8 mouse cellular contexts compared by ENCODE assay signal in the genomic region with DNA sequence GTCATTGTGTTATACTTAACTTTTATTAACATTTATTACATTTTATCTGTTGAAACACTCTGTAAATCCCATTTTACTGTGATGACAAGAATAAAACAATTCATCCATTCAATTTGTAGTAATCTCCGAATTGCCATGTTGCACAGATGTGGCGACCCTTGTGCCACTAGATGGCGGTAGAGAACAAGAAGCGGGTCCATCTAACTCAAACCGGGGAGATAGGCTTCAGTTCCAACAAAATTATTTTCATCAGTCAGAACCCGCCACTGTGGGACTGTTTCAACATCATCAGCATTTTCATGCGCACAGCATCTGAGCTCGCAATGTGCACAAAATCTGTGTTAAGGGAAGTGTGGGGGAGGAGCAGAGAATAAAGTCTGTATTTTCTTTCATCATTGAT. TPM values are rescaled to one million over a fixed set of nuclear protein-coding genes. Genes with fewer than 3 reads are reported as not detected.
A peak's percentile ranks its signal among the peaks of the same experiment; 100 is the strongest.
DNase-seq lines count a peak whose midpoint lies in the region; ATAC-seq and TF ChIP-seq lines count a peak whose summit lies in the region.

No protein-coding gene starts in this region.

- H3K4me3 ChIP-seq in ES-E14 (ENCODE audit: insufficient read depth in 1 of 2, low read depth in 1 of 2, low read length in 2 of 2, poor library complexity in 1 of 2, severe bottlenecking in 1 of 2), result no peak overlapping the region
- H3K4me3 ChIP-seq in hindbrain, embryonic 11.5 days (ENCODE audit: low read depth, low read length), result no peak overlapping the region
- no peak overlapping the region for H3K4me3 ChIP-seq in lung, postnatal 0 days (ENCODE audit: low read depth, low read length)

- in situ Hi-C loops in ES-E14 (cut with MboI; ENCODE audit: low sequenced_read_pairs in 2 of 2, unreplicated experiment in 2 of 2), result no loop called here

- ATAC-seq in hindbrain, embryonic 11.5 days (ENCODE audit: low FRiP score), result peak; percentile 81; the same call in 1 of the 2 replicates
- peak; percentile 47 for ATAC-seq in lung, postnatal 0 days

- TF ChIP-seq EP300 in lung, postnatal 0 days (IDR thresholded peaks at IDR 0.05), result no peak

- no peaks in the 10 kb centered on the region for H3K9me3 ChIP-seq in ES-E14 (ENCODE audit: control insufficient read depth, insufficient read depth, low read depth, low read length)
- H3K9me3 ChIP-seq in hindbrain, embryonic 11.5 days (ENCODE audit: control insufficient read depth, low read length), result no peaks in the 10 kb centered on the region
- no peaks in the 10 kb centered on the region for H3K9me3 ChIP-seq in lung, postnatal 0 days (ENCODE audit: low read length)

- peak; percentile 56 for DNase-seq in ES-E14 (ENCODE audit: low read depth, low spot score)
- DNase-seq in brain, adult 2 months (ENCODE audit: low read depth, low spot score), result peak; percentile 88
- DNase-seq in fibroblast of lung, adult 2 months (ENCODE audit: low read depth), result peak; percentile 21
- peak; percentile 89 for DNase-seq in hindbrain, embryonic 11.5 days (ENCODE audit: low spot score)
- peak; percentile 66 to 79 for DNase-seq in layer of hippocampus, adult 8-10 months (ENCODE audit: low spot score in 2 of 2)
- DNase-seq in lung, postnatal 0 days (ENCODE audit: low spot score), result peak; percentile 76
- DNase-seq in retina, embryonic 14.5 days (ENCODE audit: low spot score), result peak; percentile 89
- DNase-seq in urinary bladder, postnatal 10 days (ENCODE audit: low spot score), result peak; percentile 12

- peak; percentile 90 for TF ChIP-seq CTCF in lung, postnatal 0 days (IDR thresholded peaks at IDR 0.05)

- no peak overlapping the region for H3K9ac ChIP-seq in ES-E14 (ENCODE audit: insufficient read depth, low read depth, low read length, poor library complexity, severe bottlenecking)
- H3K9ac ChIP-seq in hindbrain, embryonic 11.5 days (ENCODE audit: low read depth, low read length), result no peak overlapping the region; the same call in 1 of the 2 replicates
- no peak overlapping the region for H3K9ac ChIP-seq in lung, postnatal 0 days (replicated peaks; ENCODE audit: low read depth)

- H3K4me1 ChIP-seq in ES-E14 (ENCODE audit: control insufficient read depth in 2 of 2, insufficient read depth in 2 of 2, low read length in 2 of 2, poor library complexity in 1 of 2), result no peaks in the 10 kb centered on the region
- H3K4me1 ChIP-seq in hindbrain, embryonic 11.5 days (replicated peaks; ENCODE audit: control insufficient read depth, insufficient read depth, low read length), result no peaks in the 10 kb centered on the region
- no peaks in the 10 kb centered on the region for H3K4me1 ChIP-seq in lung, postnatal 0 days (ENCODE audit: insufficient read depth, low read depth, low read length)

- no peaks in the 10 kb centered on the region for H3K27me3 ChIP-seq in hindbrain, embryonic 11.5 days (ENCODE audit: control insufficient read depth, insufficient read depth, low read length)
- no peaks in the 10 kb centered on the region for H3K27me3 ChIP-seq in lung, postnatal 0 days (replicated peaks; ENCODE audit: insufficient read depth, low read length)

- H3K27ac ChIP-seq in ES-E14 (ENCODE audit: insufficient read depth, low read depth, low read length, poor library complexity, severe bottlenecking), result no peak overlapping the region
- no peak overlapping the region for H3K27ac ChIP-seq in hindbrain, embryonic 11.5 days (ENCODE audit: low read depth, low read length)
- H3K27ac ChIP-seq in lung, postnatal 0 days (ENCODE audit: low read length), result no peak overlapping the region

- no peaks in the 10 kb centered on the region for H3K36me3 ChIP-seq in ES-E14 (ENCODE audit: control insufficient read depth, insufficient read depth, low read length, poor library complexity, severe bottlenecking)
- no peaks in the 10 kb centered on the region for H3K36me3 ChIP-seq in hindbrain, embryonic 11.5 days (ENCODE audit: control insufficient read depth, insufficient read depth, low read length)
- H3K36me3 ChIP-seq in lung, postnatal 0 days (ENCODE audit: insufficient read depth, low read length), result no peaks in the 10 kb centered on the region

- H3K4me2 ChIP-seq in hindbrain, embryonic 11.5 days (replicated peaks; ENCODE audit: low read depth, low read length), result no peak overlapping the region
- H3K4me2 ChIP-seq in lung, postnatal 0 days (replicated peaks; ENCODE audit: low read depth, low read length), result no peak overlapping the region

- WGBS in hindbrain, embryonic 11.5 days, result 7% methylated on average over 8 of the region's 8 CpGs
- 7% methylated on average over 8 of the region's 8 CpGs for WGBS in lung, postnatal 0 days

TF ChIP-seq in ES-E14, 5 proteins besides CTCF, POLR2A, EP300 and RAD21:
- TF ChIP-seq MAFK (IDR thresholded peaks at IDR 0.05; ENCODE audit: insufficient read depth, low read depth, low read length), result no peak
- TF ChIP-seq ZC3H11A (IDR thresholded peaks at IDR 0.05; ENCODE audit: borderline replicate concordance, low read depth, low read length), result no peak
- no peak for TF ChIP-seq HCFC1 (IDR thresholded peaks at IDR 0.05; ENCODE audit: borderline replicate concordance, insufficient read depth, low read length)
- no peak for TF ChIP-seq ZNF384 (IDR thresholded peaks at IDR 0.05; ENCODE audit: low read depth, low read length)
- no peak for TF ChIP-seq CHD2 (IDR thresholded peaks at IDR 0.05; ENCODE audit: low read depth, low read length)

RNA-seq across cellular contexts. Expression of gene Arl6, which starts 44.2 kb away (rescaled TPM):
- 9.1 and 13.6 TPM in 2 replicates for total RNA-seq in ES-E14 (2012; rRNA removed)
- 60.6 and 61.7 TPM in 2 replicates for polyA plus RNA-seq in hindbrain, embryonic 11.5 days (2014; fragmentation: Nextera tagmentation; extraction: Ambion mirVana)
- 10 to 100 TPM; 23.6 to 37.7 (median 29.3) TPM for total RNA-seq in layer of hippocampus, adult 8-10 months (2022)
- 21.7 and 23.3 TPM in 2 replicates for polyA plus RNA-seq in lung, postnatal 0 days (2015; fragmentation: Nextera tagmentation; extraction: Ambion mirVana)

Comparison
In these comparisons a context has a peak if more than half of its experiments do, and no peak if none do; other contexts are left out.
1. DNase-seq: peak in every context shown above with its lines; median percentile 89 in hindbrain, embryonic 11.5 days; 89 in retina, embryonic 14.5 days; 88 in brain, adult 2 months; 76 in lung, postnatal 0 days; 72 in layer of hippocampus, adult 8-10 months; 56 in ES-E14; 21 in fibroblast of lung, adult 2 months; 12 in urinary bladder, postnatal 10 days.